Mouse (Mus musculus): ENCODE measurements around the gene Gm49345.
"Not testable (repeated sequence)": the region's sequence is repeated elsewhere in the genome, so short reads cannot be mapped to it uniquely, and the experiment has no call there.

The Gm49345 gene

GRCm38 (mm10) chr13:67637294-67638007 lies at the start of gene Gm49345, which contains the start of gene Zfp729a:
Gm49345 (minus strand) TSS chr13:67637769.
Zfp729a (minus strand) TSS chr13:67637791.
- peak; percentile 83 for DNase-seq (ENCODE audit: low read depth, low spot score)

DNA sequence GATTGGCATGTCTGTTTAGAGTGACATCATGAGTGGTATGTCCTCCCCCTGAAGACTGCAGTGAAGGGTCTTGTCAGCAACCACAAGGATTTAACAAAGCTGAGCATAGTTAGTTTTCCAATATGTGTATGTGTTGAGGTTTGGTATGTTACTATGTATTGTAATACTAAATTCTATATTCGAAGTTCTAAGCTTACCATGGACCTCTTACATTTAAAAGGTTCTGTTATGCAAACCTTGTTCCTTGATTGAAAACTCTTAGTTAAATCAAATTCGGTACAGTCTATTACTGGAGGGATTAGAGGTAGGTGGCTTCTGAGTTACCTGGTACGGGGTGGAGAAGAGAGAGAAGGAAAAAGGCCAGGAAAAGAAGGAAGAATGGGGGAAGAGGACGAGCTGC lies 49.4 kb upstream of the Gm49345 start, which contains the start of gene Zfp738:
TSS of gene Zfp738 (minus strand) at position 101 of the 400 bp plus-strand sequence.
- no peak for DNase-seq (ENCODE audit: low read depth, low spot score)

- not testable (repeated sequence) for DNase-seq (ENCODE audit: low read depth, low spot score)
Measured at GRCm38 (mm10) chr13:67683841-67684240, 46.3 kb upstream of the Gm49345 start.

- peak; percentile 80 for DNase-seq (ENCODE audit: low read depth, low spot score)
Measured at GRCm38 (mm10) chr13:67682959-67683735, 45.6 kb upstream of the Gm49345 start.

GRCm38 (mm10) chr13:67674902-67675301 lies 37.3 kb upstream of the Gm49345 start:
- DNase-seq (ENCODE audit: low read depth, low spot score), result no peak

GRCm38 (mm10) chr13:67652496-67652895 lies 14.9 kb upstream of the Gm49345 start:
- DNase-seq (ENCODE audit: low read depth, low spot score), result no peak

- no peak for DNase-seq (ENCODE audit: low read depth, low spot score)
Measured at GRCm38 (mm10) chr13:67610108-67610507, 27.5 kb downstream of the Gm49345 start.

GRCm38 (mm10) chr13:67609066-67609876 lies 28.3 kb downstream of the Gm49345 start, which contains the start of gene Zfp729b:
Zfp729b (minus strand) TSS chr13:67609707.
- DNase-seq (ENCODE audit: low read depth, low spot score), result peak; percentile 85

- DNase-seq (ENCODE audit: low read depth, low spot score), result no peak
Measured at GRCm38 (mm10) chr13:67572591-67573189, 64.9 kb downstream of the Gm49345 start.

GRCm38 (mm10) chr13:67553730-67554129 lies 83.8 kb downstream of the Gm49345 start, which contains the start of gene Zfp748:
Zfp748 (minus strand) TSS chr13:67553830.
- DNase-seq (ENCODE audit: low read depth, low spot score), result no peak

- DNase-seq (ENCODE audit: low read depth, low spot score), result peak; percentile 76
Measured at GRCm38 (mm10) chr13:67552505-67553346, 84.8 kb downstream of the Gm49345 start.

GRCm38 (mm10) chr13:67545941-67546340 lies 91.6 kb downstream of the Gm49345 start:
- DNase-seq (ENCODE audit: low read depth, low spot score), result no peak

Data from retina, postnatal 7 days (tissue).